Mouse (Mus musculus): ENCODE measurements around the gene Tspan8. TPM values are rescaled to one million over a fixed set of nuclear protein-coding genes. Genes with fewer than 3 reads are reported as not detected.
A peak's percentile ranks its signal among the peaks of the same experiment; 100 is the strongest.
"Not testable (repeated sequence)": the region's sequence is repeated elsewhere in the genome, so short reads cannot be mapped to it uniquely, and the experiment has no call there.

Tspan8 gene
- polyA plus RNA-seq (2016; fragmentation: Nextera tagmentation; extraction: Ambion mirVana): 0.34 and 0.76 TPM in 2 replicates

DNA sequence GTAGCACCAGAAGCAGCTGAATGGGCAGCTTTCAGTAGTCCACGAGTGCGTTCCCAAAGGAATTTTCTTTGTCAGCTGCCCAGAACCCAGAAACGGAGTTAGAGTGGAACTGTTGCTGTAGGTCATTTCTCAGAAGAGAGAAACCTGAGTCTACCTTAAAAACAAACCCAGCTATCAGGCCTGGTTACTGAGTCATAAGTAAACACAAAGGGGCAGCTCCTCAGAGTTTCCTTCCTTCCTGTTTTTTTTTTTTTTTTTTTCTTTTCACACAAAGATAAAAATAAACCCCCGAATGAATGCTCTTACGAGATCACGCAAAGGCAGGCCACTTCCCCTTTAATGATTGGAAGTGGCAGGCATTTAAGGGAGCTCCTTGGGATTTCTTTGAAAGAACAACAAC, at the start of gene Tspan8:
TSS of gene Tspan8 (plus strand) at position 322 of the 400 bp plus-strand sequence.
- 39% methylated on average over 6 of the region's 6 CpGs for WGBS
- no peak for DNase-seq (ENCODE audit: low spot score)
- H3K27ac ChIP-seq (replicated peaks): no peak within 1 kb of the TSS
- no peaks in the 10 kb centered on the region for H3K9me3 ChIP-seq
- H3K4me3 ChIP-seq: no peak within 1 kb of the TSS
- no peaks in the 10 kb centered on the region for H3K36me3 ChIP-seq (replicated peaks)
- H3K4me1 ChIP-seq: peaks cover 11% of the 10 kb centered on the region
- H3K27me3 ChIP-seq (replicated peaks; ENCODE audit: low read depth, poor library complexity, severe bottlenecking): no peaks in the 10 kb centered on the region

- Histone ChIP-seq H3K9me3 (no peaks in the 10 kb centered on the region), H3K4me1 (peaks cover 3% of the 10 kb centered on the region; the same call in 1 of the 2 replicates), H3K36me3 (replicated peaks) (no peaks in the 10 kb centered on the region), H3K27ac (replicated peaks) (no peak overlapping the region), H3K27me3 (replicated peaks; ENCODE audit: low read depth, poor library complexity, severe bottlenecking) (no peaks in the 10 kb centered on the region), H3K4me3 (no peak overlapping the region)
- no peak for DNase-seq (ENCODE audit: low spot score)
- WGBS: 96% methylated on average over 8 of the region's 8 CpGs
Observed at GRCm38 (mm10) chr10:115770032-115770431, 46.6 kb upstream of the Tspan8 start.

GRCm38 (mm10) chr10:115774451-115774850, 42.2 kb upstream of the Tspan8 start:
- no peaks in the 10 kb centered on the region for H3K9me3 ChIP-seq
- 66% methylated on average over 4 of the region's 4 CpGs for WGBS
- no peaks in the 10 kb centered on the region for H3K36me3 ChIP-seq (replicated peaks)
- H3K4me1 ChIP-seq: peaks cover 6% of the 10 kb centered on the region; the same call in 1 of the 2 replicates
- no peak overlapping the region for H3K27ac ChIP-seq (replicated peaks)
- H3K4me3 ChIP-seq: no peak overlapping the region
- DNase-seq (ENCODE audit: low spot score): no peak
- no peaks in the 10 kb centered on the region for H3K27me3 ChIP-seq (replicated peaks; ENCODE audit: low read depth, poor library complexity, severe bottlenecking)

GRCm38 (mm10) chr10:115775945-115776905, 40.4 kb upstream of the Tspan8 start:
- Histone ChIP-seq H3K27ac (replicated peaks) (no peak overlapping the region), H3K9me3 (no peaks in the 10 kb centered on the region), H3K4me1 (peaks cover 6% of the 10 kb centered on the region; the same call in 1 of the 2 replicates), H3K36me3 (replicated peaks) (no peaks in the 10 kb centered on the region), H3K4me3 (no peak overlapping the region), H3K27me3 (replicated peaks; ENCODE audit: low read depth, poor library complexity, severe bottlenecking) (no peaks in the 10 kb centered on the region)
- 76% methylated on average over 17 of the region's 17 CpGs for WGBS
- DNase-seq (ENCODE audit: low spot score): no peak

GRCm38 (mm10) chr10:115777366-115777765, 39.3 kb upstream of the Tspan8 start:
- no peak for DNase-seq (ENCODE audit: low spot score)
- H3K36me3 ChIP-seq (replicated peaks): no peaks in the 10 kb centered on the region
- no peaks in the 10 kb centered on the region for H3K27me3 ChIP-seq (replicated peaks; ENCODE audit: low read depth, poor library complexity, severe bottlenecking)
- H3K4me3 ChIP-seq: no peak overlapping the region
- WGBS: 72% methylated on average over 5 of the region's 5 CpGs
- H3K27ac ChIP-seq (replicated peaks): no peak overlapping the region
- H3K4me1 ChIP-seq: peaks cover 6% of the 10 kb centered on the region; the same call in 1 of the 2 replicates
- H3K9me3 ChIP-seq: no peaks in the 10 kb centered on the region

GRCm38 (mm10) chr10:115778624-115779023, 38.0 kb upstream of the Tspan8 start:
- H3K27me3 ChIP-seq (replicated peaks; ENCODE audit: low read depth, poor library complexity, severe bottlenecking): no peaks in the 10 kb centered on the region
- no peaks in the 10 kb centered on the region for H3K36me3 ChIP-seq (replicated peaks)
- H3K27ac ChIP-seq (replicated peaks): no peak overlapping the region
- no peaks in the 10 kb centered on the region for H3K9me3 ChIP-seq
- peak; percentile 38 for DNase-seq (ENCODE audit: low spot score)
- no peak overlapping the region for H3K4me3 ChIP-seq
- 39% methylated on average over 5 of the region's 5 CpGs for WGBS
- peaks cover 6% of the 10 kb centered on the region; the same call in 1 of the 2 replicates for H3K4me1 ChIP-seq

DNA sequence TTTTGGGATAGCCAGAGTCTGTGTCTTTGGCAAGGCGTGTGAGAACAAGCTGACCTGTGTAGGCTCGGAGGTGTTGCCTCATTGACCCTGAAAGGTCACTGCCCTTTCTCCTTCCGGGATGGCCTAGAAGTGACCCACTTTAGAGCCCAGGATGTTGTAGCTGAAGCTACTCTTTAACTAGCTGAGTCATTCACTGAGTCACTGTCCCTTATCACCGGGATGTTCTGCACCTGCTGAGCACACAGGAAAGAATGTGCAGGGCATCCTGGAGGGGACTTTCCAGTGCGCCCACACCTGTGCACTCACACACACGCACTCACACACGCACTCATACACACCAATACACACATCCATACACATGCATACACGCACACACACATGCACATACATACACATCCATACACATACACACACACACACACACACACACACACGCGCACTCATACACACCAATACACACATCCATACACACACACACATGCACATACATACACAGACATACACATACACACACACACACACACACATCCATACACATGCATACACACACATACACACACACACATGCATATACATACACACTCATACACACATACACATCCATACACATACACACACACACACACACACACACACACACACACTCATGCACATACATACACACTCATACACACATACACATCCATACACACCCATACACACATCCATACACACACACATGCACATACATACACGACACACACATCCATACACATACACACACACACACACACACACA, 36.2 kb upstream of the Tspan8 start:
- 79% methylated on average over 11 of the region's 11 CpGs for WGBS
- H3K9me3 ChIP-seq: no peaks in the 10 kb centered on the region
- no peak overlapping the region for H3K4me3 ChIP-seq
- no peaks in the 10 kb centered on the region for H3K27me3 ChIP-seq (replicated peaks; ENCODE audit: low read depth, poor library complexity, severe bottlenecking)
- H3K4me1 ChIP-seq: 0 out of 2 replicates have a peak, but pooled peaks cover 4% of the 10 kb centered on the region
- no peak overlapping the region for H3K27ac ChIP-seq (replicated peaks)
- no peak for DNase-seq (ENCODE audit: low spot score)
- H3K36me3 ChIP-seq (replicated peaks): no peaks in the 10 kb centered on the region

- no peaks in the 10 kb centered on the region for H3K4me1 ChIP-seq
- WGBS: 83% methylated on average over 2 of the region's 2 CpGs
- no peaks in the 10 kb centered on the region for H3K9me3 ChIP-seq
- H3K27me3 ChIP-seq (replicated peaks; ENCODE audit: low read depth, poor library complexity, severe bottlenecking): no peaks in the 10 kb centered on the region
- H3K4me3 ChIP-seq: no peak overlapping the region
- H3K36me3 ChIP-seq (replicated peaks): no peaks in the 10 kb centered on the region
- no peak overlapping the region for H3K27ac ChIP-seq (replicated peaks)
- DNase-seq (ENCODE audit: low spot score): no peak
Observed at GRCm38 (mm10) chr10:115783232-115783631, 33.4 kb upstream of the Tspan8 start.

GRCm38 (mm10) chr10:115790788-115791187, 25.8 kb upstream of the Tspan8 start:
- H3K4me3 ChIP-seq: no peak overlapping the region
- DNase-seq (ENCODE audit: low spot score): no peak
- 88% methylated on average over 2 of the region's 2 CpGs for WGBS
- H3K9me3 ChIP-seq: no peaks in the 10 kb centered on the region
- no peak overlapping the region for H3K27ac ChIP-seq (replicated peaks)
- H3K27me3 ChIP-seq (replicated peaks; ENCODE audit: low read depth, poor library complexity, severe bottlenecking): no peaks in the 10 kb centered on the region
- no peaks in the 10 kb centered on the region for H3K36me3 ChIP-seq (replicated peaks)
- no peaks in the 10 kb centered on the region for H3K4me1 ChIP-seq

- no peaks in the 10 kb centered on the region for H3K36me3 ChIP-seq (replicated peaks)
- no peak overlapping the region for H3K27ac ChIP-seq (replicated peaks)
- no peaks in the 10 kb centered on the region for H3K27me3 ChIP-seq (replicated peaks; ENCODE audit: low read depth, poor library complexity, severe bottlenecking)
- no peaks in the 10 kb centered on the region for H3K9me3 ChIP-seq
- WGBS: 64% methylated on average over 4 of the region's 4 CpGs
- no peaks in the 10 kb centered on the region for H3K4me1 ChIP-seq
- DNase-seq (ENCODE audit: low spot score): no peak
- H3K4me3 ChIP-seq: no peak overlapping the region
Observed at GRCm38 (mm10) chr10:115796072-115796788, 20.4 kb upstream of the Tspan8 start.

DNA sequence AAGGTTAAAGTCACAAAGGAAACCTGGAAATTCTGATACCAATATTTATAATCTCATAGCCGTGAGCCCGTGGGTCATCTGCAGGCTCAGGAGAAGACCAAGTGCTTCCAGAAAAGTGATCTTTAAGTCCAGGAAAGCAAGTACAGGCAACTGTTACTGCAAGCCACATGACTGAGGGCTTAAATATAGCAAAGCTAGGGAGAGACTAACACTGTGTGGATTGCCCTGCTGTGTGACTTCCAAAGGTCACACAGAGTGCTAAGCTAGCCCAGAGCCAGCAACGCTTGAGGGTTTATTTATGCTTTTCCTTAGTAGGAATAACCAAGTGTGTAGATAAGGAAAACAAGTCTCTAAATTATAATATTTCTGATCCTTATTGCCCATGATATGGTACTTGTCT, 15.2 kb upstream of the Tspan8 start:
- Histone ChIP-seq H3K9me3 (no peaks in the 10 kb centered on the region), H3K4me1 (no peaks in the 10 kb centered on the region), H3K4me3 (no peak overlapping the region), H3K27me3 (replicated peaks; ENCODE audit: low read depth, poor library complexity, severe bottlenecking) (no peaks in the 10 kb centered on the region), H3K27ac (replicated peaks) (no peak overlapping the region), H3K36me3 (replicated peaks) (no peaks in the 10 kb centered on the region)
- WGBS: 83% methylated on average over 3 of the region's 3 CpGs
- no peak for DNase-seq (ENCODE audit: low spot score)

DNA sequence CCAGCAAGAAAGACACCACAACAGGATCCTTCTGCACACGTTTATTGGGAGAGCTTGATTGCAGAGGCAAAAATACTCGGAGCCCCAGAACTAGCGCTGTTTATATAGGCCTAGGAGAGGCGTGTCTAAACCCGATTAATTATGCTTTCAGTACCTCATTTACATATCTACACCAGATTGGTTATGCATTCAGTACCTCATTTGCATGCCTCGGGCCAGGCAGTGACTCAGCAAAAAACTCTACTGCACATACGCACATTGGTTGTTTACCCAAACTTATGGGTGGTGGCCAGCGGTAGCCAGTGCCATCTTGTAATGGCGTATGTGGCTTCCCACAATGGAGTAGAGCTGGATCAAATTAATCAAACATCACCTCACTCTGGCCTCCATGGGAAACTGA, 13.6 kb upstream of the Tspan8 start:
- WGBS: 92% methylated on average over 9 of the region's 9 CpGs
- H3K4me3 ChIP-seq; H3K27ac ChIP-seq (replicated peaks); H3K4me1 ChIP-seq; H3K36me3 ChIP-seq (replicated peaks); H3K27me3 ChIP-seq (replicated peaks; ENCODE audit: low read depth, poor library complexity, severe bottlenecking); DNase-seq (ENCODE audit: low spot score); H3K9me3 ChIP-seq: not testable (repeated sequence)
